Mouse (Mus musculus) cerebellum, adult 2 months (tissue): ENCODE data around the gene Gm17571. TPM values are rescaled to one million over a fixed set of nuclear protein-coding genes. Genes with fewer than 3 reads are reported as not detected.
A peak's percentile ranks its signal among the peaks of the same experiment; 100 is the strongest.

Experiments used
- DNase-seq, 2 experiments: peaks; one replicate each; pipeline ENCODE4 v3.0.0; 2021
- H3K27ac ChIP-seq: fragments of 200-500 bp; 2 replicates; pipeline ENCODE4 v1.5.1; 2012; ENCODE audit warnings: low read length, control low read depth, inconsistent platforms; ENCODE audit not compliant: insufficient read depth
- H3K27me3 ChIP-seq: fragments of 200-500 bp; 2 replicates; pipeline ENCODE4 v1.6.1; 2012; ENCODE audit warnings: inconsistent platforms, mild to moderate bottlenecking, low read length, moderate library complexity; ENCODE audit not compliant: control insufficient read depth, insufficient read depth
- H3K4me1 ChIP-seq: fragments of 200-500 bp; 2 replicates; pipeline ENCODE4 v1.6.1; 2011; ENCODE audit warnings: low read length; ENCODE audit not compliant: control insufficient read depth, insufficient read depth
- H3K4me3 ChIP-seq: fragments of 200-500 bp; replicated peaks from 2 replicates; pipeline ENCODE3; 2011; ENCODE audit warnings: mild to moderate bottlenecking, low read depth, low read length, control low read depth; ENCODE audit not compliant: insufficient read depth
- CTCF ChIP-seq: fragments of 200-500 bp; IDR thresholded peaks from 2 replicates; pipeline ENCODE4 v1.5.1; 2011; ENCODE audit warnings: low read depth, mild to moderate bottlenecking, control low read depth, low read length, moderate library complexity, borderline replicate concordance; ENCODE audit not compliant: insufficient read depth
- POLR2A ChIP-seq: fragments of 200-500 bp; IDR thresholded peaks from 2 replicates; pipeline ENCODE4 v1.6.1; 2011; ENCODE audit warnings: low read length, control low read depth, borderline replicate concordance; ENCODE audit not compliant: insufficient read depth
- WGBS: fragments of 180-500 bp; shearing (Covaris S2); methylation state at CpG from one replicate; pipeline ENCODE4 v1.1.7; 2018; 5-methylcytosine and 5-hydroxymethylcytosine counted together
- polyA plus RNA-seq: library from polyadenylated mRNA; depleted of rRNA; stranded (reverse); fragments of >200 nt; gene quantifications from 2 replicates; pipeline ENCODE4 v1.2.3, GENCODE M21; 2012

Gene Gm17571
- polyA plus RNA-seq, 1 experiment = not detected

- Histone ChIP-seq H3K27me3 (no peaks in the 10 kb centered on the region), H3K4me1 (peaks cover 5% of the 10 kb centered on the region; the same call in 1 of the 2 replicates), H3K27ac (no peak overlapping the region), H3K4me3 (no peak overlapping the region)
- WGBS = 78% methylated on average over 3 of the region's 3 CpGs
- no peak for TF ChIP-seq CTCF
- no peak for TF ChIP-seq POLR2A
- no peak for DNase-seq
These were observed 2.2 kb upstream of the Gm17571 start for GRCm38 (mm10) chr9:13448716-13449115.

GRCm38 (mm10) chr9:13446236-13446635 is 317 bp downstream of the Gm17571 start:
- no peak for DNase-seq
- no peaks in the 10 kb centered on the region for H3K27me3 ChIP-seq
- peaks cover 5% of the 10 kb centered on the region; the same call in 1 of the 2 replicates for H3K4me1 ChIP-seq
- WGBS = 92% methylated on average over 1 of the region's 1 CpGs
- H3K27ac ChIP-seq = no peak overlapping the region
- no peak overlapping the region for H3K4me3 ChIP-seq
- no peak for TF ChIP-seq POLR2A
- no peak for TF ChIP-seq CTCF

GRCm38 (mm10) chr9:13443484-13444211 is 2.9 kb downstream of the Gm17571 start:
- no peak for DNase-seq
- Histone ChIP-seq H3K27me3 (no peaks in the 10 kb centered on the region), H3K27ac (no peak overlapping the region), H3K4me3 (no peak overlapping the region), H3K4me1 (peaks cover 4% of the 10 kb centered on the region; the same call in 1 of the 2 replicates)
- 64% methylated on average over 1 of the region's 1 CpGs for WGBS
- TF ChIP-seq POLR2A = no peak
- TF ChIP-seq CTCF = no peak

DNA sequence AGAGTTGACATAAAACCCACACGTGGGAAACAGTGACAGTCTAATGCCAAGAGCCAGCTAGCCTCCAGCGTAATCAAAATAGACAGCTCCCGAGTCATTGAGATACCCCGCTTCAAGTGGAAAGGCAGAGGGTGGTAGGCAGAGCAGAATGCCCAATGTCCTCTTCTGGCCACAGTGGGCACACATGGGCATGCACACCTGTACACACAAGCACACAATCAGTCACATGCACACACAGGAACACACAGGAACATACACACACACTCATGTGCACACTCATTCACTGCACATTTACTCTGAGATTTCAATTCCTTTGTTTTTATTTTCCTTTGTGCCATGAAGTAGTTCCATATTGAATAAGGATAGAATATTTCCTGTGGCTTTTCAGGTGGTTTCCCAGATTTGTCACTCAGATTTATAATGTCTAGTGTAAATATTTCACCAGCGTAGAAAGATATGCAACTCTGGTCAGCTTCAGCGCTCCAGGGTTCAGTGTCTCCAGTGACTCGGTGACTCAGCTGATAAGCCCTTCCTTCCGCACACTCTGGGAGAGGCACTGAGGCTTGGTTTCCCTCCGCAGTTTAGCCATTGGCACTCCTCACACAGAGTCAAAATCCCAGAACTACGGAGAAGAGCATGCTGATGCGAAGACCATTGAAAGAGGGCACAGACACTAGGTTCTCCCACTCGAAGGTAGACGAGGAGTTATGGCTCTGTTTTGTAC is 4.4 kb downstream of the Gm17571 start:
- Histone ChIP-seq H3K27me3 (no peaks in the 10 kb centered on the region), H3K27ac (no peak overlapping the region), H3K4me1 (no peaks in the 10 kb centered on the region), H3K4me3 (no peak overlapping the region)
- TF ChIP-seq CTCF (no peak), POLR2A (no peak)
- WGBS = 81% methylated on average over 13 of the region's 13 CpGs
- no peak for DNase-seq

DNA sequence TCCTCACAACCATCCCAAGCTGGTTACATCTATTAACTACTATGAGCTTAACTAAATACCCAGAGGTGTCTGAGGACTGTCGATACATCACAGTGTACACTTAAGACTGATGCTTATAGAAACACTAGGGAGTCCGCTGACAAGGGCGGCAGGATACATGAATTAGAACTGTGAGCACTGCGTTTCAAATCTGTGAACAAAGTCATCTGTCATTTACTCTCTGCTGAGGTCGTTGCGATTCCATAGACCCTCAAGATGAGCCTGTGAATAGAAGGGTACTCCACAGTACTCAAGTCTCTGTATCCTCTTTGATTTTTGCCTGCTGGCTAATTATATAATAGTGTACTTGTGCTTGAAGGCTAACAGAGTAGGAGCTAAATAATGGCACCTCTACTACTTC is 5.6 kb downstream of the Gm17571 start:
- no peak overlapping the region for H3K4me3 ChIP-seq
- no peak overlapping the region for H3K27ac ChIP-seq
- DNase-seq = no peak
- H3K4me1 ChIP-seq = no peaks in the 10 kb centered on the region
- TF ChIP-seq CTCF = no peak
- no peak for TF ChIP-seq POLR2A
- no peaks in the 10 kb centered on the region for H3K27me3 ChIP-seq
- 63% methylated on average over 6 of the region's 6 CpGs for WGBS

- DNase-seq = no peak
- TF ChIP-seq CTCF (no peak), POLR2A (no peak)
- H3K4me3 ChIP-seq = no peak overlapping the region
- H3K4me1 ChIP-seq = no peaks in the 10 kb centered on the region; the same call in 1 of the 2 replicates
- H3K27me3 ChIP-seq = no peaks in the 10 kb centered on the region
- H3K27ac ChIP-seq = no peak overlapping the region
- WGBS = 74% methylated on average over 6 of the region's 6 CpGs
These were observed 13.0 kb downstream of the Gm17571 start for GRCm38 (mm10) chr9:13433501-13434090.

- 38% methylated on average over 3 of the region's 3 CpGs for WGBS
- Histone ChIP-seq H3K27me3 (no peaks in the 10 kb centered on the region), H3K27ac (no peak overlapping the region), H3K4me1 (peaks cover 2% of the 10 kb centered on the region; the same call in 1 of the 2 replicates), H3K4me3 (no peak overlapping the region)
- TF ChIP-seq POLR2A (no peak), CTCF (no peak)
- DNase-seq = peak in 1 of 2 experiments; percentile 14
These were observed 14.9 kb downstream of the Gm17571 start for GRCm38 (mm10) chr9:13431646-13432045.
